Mouse (Mus musculus) spleen, postnatal 4 days (tissue): Measurements from ENCODE around the gene Arf4.
"Not testable (repeated sequence)": the region's sequence is repeated elsewhere in the genome, so short reads cannot be mapped to it uniquely, and the experiment has no call there.

Experiments
- DNase-seq, 2 experiments: peaks; one replicate each; pipeline ENCODE4 v3.0.0; 2022; ENCODE audit warnings: low spot score in 2 of 2

The Arf4 gene

GRCm38 (mm10) chr14:26662016-26662415 is 24.1 kb downstream of the Arf4 start:
- DNase-seq: no peak

DNA sequence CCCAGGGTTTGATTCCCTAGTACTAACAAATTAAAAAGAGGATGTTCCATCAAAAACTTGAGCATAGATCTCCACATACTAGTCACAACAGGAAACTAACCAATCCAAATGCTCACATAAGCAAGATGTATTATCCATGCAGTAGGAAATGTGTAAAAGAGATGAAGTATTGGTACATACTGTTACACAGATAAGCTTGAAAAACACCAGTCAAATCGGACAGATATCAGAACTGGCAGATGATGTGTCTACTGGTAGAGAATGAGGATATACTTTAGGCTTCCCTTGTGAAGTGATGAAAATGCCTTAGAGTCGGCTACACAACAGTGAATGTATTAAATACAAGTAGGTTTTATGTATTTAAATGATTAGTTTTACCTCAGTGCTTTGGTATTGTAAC is 24.6 kb downstream of the Arf4 start:
- DNase-seq: no peak

- no peak for DNase-seq
These were observed 26.0 kb downstream of the Arf4 start for GRCm38 (mm10) chr14:26663851-26664250.

- no peak for DNase-seq
These were observed 30.1 kb downstream of the Arf4 start for GRCm38 (mm10) chr14:26667991-26668370.

DNA sequence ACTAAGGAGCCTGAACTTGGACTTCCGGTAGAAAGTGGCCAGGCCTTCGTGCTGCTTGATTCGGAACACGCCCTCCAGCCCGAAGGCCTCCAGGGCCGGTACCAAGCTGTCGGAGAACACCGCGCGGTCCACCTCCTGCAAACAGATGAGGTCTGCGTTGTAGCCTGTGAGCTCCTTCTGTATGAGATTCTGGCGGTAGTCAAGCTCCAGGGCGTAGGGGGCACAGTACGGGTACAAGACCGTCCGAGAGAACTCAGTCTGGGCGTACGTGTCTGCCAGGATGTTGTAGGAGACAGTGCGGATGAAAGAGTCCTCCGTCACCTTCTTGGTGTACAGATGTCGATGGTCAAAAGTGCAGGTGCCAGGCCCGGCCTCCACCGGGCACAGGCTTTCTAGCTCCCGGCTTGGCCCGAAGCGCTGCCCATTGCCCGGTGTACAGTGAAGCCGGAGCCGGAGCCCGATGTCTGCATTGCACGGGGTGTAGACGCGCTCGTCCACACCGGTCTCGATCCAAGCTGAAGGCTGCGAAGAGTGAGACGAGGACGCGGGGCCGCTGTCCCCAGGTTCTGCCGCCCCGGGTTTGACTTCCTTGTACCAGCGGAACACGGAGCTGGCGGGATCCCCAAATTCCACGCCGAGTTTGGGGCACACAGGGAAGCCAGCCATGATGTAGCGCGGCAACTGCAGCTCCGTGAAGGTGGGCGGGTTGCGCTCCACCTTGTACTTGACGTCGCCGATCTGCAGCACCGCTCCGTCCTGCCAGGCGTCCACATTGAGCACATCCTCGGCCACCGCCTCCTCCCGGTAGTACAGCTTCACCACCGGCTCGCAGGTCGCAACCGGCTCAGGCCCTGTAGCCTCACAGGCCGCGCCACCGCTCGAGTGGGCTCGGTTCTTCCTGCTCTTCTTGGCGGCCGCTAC is 30.8 kb downstream of the Arf4 start:
- peak; percentile 52 to 82 for DNase-seq

DNA sequence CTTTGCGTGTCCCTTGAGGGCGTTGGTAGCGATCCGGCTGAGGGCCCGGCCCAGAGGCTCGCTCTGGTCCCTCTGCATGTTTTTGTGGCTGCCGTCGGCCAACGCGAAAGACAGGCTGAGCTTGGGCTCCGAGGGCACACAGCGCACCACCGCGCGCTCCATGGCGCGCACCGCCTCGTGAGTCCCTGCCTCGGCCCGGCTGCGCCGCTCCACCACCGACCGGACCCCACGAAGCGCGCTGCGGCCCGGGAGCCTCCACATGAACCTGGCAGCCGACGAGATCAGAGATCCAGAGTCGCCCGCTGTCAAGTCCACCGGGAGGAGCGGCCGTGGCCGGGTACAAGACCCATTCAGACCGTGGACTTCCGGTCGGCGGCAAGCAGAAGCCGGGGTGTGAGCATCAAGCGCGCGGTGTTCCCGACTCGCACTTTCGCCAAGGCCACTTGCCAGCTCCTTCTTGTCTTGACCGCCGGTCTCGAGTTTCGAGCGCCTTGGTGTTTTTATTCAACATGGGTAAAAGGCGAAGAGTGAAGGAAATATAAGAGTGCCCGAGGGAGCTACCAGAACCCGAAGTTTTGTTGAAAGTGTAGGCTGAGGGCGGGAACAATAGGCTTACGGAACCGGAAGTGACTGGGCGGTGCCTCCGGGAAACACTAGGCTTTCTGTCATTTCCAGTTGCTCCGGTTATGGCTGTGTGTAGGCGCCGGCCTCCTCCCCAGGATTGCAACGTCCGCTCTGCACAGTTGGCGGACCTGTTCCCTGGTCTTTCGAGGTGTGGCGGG is 31.6 kb downstream of the Arf4 start, which contains the start of gene Pde12:
Gene Pde12 (minus strand): TSS at position 592 of the 782 bp plus-strand sequence.
- peak; percentile 81 to 91 for DNase-seq

DNA sequence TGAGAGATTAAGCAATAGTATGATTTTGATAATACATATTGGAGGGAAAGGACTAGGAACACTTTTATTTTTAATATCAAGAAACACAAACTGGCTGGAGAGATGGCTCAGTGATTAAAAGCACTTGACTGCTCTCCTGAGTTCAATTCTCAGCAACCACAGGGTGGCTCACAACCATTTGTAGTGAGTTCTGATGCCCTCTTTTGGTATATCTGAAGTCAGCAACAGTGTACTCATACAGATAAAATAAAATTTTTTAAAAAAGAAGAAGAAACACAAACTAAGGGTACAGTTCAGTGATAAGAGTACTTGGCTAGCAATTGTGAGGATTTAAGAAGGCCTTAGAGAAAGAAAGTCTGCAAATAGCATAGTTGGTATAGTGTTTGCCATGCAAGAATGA is 33.1 kb downstream of the Arf4 start:
- DNase-seq: no peak

DNA sequence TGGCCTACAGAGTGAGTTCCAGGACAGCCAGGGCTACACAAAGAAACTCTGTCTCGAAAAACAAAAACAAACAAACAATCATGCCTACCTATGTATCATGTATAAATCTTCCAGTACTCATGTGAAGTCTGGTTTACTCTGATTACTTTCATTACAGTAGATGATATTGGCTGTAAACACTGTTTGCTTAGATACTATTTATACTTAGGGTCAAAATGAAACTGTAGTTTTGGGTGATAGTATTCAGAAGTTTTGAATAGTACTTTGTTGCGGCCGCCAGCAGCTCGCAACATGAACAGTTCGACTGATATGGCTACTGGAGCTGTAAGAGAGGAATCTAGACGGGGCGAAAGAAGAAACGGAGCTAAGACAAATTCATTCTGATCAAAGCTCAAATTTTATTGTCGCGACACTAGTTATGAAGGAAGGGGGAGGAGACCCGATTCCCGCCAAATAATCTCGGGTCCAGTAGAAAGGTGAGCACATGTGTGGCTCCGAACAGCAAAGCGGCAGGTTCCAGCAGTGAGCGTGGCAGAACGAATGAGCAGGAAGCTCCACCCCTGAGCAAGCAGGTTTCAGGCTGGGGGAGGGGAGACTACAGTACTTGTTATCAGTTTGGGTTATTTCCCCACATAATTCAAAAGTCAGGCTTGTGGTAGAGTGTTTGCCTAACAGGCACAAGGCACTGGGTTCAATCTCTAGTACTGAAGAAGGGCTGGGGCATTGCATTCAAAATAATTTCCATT is 34.2 kb downstream of the Arf4 start:
- DNase-seq: not testable (repeated sequence)

DNA sequence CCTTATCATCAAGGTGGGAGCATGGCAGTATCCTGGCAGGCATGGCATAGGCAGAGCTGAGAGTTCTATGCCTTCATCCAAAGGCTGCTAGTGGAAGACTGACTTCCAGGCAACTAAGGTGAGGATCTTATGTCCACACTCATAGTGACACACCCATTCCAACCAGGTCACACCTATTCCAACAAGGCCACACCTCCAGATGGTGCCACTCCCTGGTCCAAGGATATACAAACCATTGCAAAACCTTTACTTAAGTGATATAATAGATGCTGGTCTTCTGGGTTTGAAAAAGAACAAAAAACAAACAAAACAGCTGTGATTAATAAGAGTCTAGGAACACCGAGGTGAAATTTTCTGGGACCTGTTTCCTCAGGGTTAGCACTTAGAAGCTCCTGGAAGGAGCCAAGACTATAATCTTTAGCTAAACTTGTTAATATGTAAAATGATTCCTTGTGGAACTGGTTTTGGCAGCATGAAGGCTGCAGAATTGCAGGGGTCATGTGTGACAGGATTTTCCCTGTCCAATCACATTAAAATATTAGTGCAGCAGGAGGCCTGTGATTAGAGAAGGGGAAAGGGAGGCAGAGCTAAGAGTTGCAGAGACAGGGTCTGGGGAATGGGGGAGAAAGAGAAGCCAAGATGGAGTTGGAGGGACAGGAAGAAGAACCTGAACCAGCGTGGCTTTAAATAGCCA is 36.7 kb downstream of the Arf4 start:
- DNase-seq: not testable (repeated sequence)

GRCm38 (mm10) chr14:26675371-26675770 is 37.5 kb downstream of the Arf4 start:
- DNase-seq: peak; percentile 48 to 79

DNA sequence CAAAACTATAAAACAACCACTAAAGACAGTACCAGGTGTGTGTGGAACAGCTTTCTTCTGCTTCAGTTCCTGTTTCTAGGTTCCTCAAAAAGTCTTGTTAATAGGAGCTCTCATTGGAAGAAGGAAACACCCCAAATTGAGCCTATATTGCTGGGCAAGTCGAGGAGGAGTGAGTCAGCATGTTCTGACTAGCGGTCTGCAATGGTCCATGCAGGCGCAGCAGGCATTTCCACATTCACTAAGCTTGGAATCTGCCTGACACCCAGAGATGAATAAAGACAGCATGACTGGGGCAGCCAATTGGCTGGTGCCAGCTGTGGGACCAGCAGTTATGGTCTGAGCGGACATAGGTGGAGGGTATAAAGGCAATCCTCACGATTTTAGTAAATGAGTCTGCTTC is 37.9 kb downstream of the Arf4 start:
- peak; percentile 35 to 67 for DNase-seq

DNA sequence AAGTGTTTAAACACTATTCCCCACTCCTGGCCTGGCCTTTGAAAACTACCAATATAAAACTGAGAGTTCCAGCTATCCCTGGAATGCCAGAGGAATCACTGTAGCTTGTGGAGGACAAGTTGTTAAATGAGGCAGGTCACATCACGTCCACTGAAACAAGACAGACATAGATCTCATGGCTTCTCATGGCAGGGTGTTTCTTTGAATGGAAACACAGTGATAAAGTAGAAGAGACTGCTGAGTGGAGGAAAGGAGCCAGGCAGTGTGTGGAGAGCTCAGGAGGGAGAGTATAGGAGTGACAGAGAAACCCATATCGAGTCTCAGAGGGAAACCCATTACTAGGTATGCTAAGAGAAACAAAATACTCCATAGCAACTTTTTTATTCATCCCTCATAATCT is 52.9 kb downstream of the Arf4 start:
- peak in 1 of 2 experiments; percentile 13 for DNase-seq

GRCm38 (mm10) chr14:26691363-26691762 is 53.5 kb downstream of the Arf4 start:
- DNase-seq: no peak

GRCm38 (mm10) chr14:26692974-26693373 is 55.1 kb downstream of the Arf4 start, which contains the start of gene Dnah12:
Gene Dnah12, plus strand, starts transcription at chr14:26693274.
- DNase-seq: no peak

DNA sequence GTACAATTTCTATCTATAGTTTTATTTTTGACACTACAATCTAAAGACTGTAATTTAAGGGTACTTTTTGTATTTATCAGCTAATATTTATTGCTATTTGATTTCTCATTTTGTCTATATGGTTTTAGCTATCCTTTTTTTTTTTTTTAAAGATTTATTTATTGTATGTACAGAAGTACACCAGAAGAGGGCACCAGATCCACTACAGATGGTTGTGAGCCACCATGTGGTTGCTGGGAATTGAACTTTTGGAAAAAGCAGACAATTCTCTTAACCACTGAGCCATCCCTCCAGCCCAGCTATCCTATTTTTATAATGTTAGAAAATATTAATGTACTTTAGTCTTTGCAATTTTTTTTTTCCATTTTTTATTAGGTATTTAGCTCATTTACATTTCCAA is 60.0 kb downstream of the Arf4 start:
- DNase-seq: no peak

DNA sequence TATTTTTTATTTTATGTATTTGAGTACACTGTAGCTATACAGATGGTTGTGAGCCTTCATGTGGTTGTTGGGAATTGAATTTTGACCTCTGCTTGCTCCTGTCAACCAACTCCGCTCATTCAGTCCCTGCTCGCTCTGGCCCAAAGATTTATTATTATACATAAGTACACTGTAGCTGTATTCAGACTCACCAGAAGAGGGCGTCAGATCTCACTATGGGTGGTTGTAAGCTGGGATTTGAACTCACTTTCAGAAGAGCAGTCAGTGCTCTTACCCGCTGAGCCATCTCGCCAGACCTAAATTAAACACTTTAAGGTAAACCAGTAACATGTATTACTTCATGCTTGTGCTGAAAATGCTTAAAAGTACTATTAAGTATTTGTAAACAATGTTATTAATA is 67.4 kb downstream of the Arf4 start:
- DNase-seq: not testable (repeated sequence)
